Mouse (Mus musculus) stomach, postnatal 0 days (tissue): ENCODE data around the gene Zpbp2. TPM values are rescaled to one million over a fixed set of nuclear protein-coding genes. Genes with fewer than 3 reads are reported as not detected.
A peak's percentile ranks its signal among the peaks of the same experiment; 100 is the strongest.
"Not testable (repeated sequence)": the region's sequence is repeated elsewhere in the genome, so short reads cannot be mapped to it uniquely, and the experiment has no call there.

Experiments
- ATAC-seq: fragments of 200-750 bp; cut with Nextera tagmentation; 2 replicates; pipeline ENCODE4 v1.8.0; 2017; ENCODE audit not compliant: low FRiP score, low TSS enrichment
- DNase-seq: peaks from one replicate; pipeline ENCODE4 v3.0.0-alpha.2; 2016; ENCODE audit warnings: low spot score
- H3K27ac ChIP-seq: fragments of 300-500 bp; sonication (generic); replicated peaks from 2 replicates; pipeline ENCODE4 v1.5.1; 2014; ENCODE audit warnings: mild to moderate bottlenecking, control low read depth
- H3K27me3 ChIP-seq: fragments of 300-500 bp; sonication (generic); 2 replicates; pipeline ENCODE4 v1.6.1; 2014; ENCODE audit warnings: low read length; ENCODE audit not compliant: control insufficient read depth, insufficient read depth
- H3K36me3 ChIP-seq: fragments of 300-500 bp; sonication (generic); 2 replicates; pipeline ENCODE4 v1.6.1; 2014; ENCODE audit warnings: low read length, mixed read lengths; ENCODE audit not compliant: control insufficient read depth, insufficient read depth
- H3K4me1 ChIP-seq: fragments of 300-500 bp; sonication (generic); replicated peaks from 2 replicates; pipeline ENCODE4 v1.6.1; 2014; ENCODE audit warnings: antibody characterized with exemption; ENCODE audit not compliant: control insufficient read depth, insufficient read depth
- H3K4me2 ChIP-seq: fragments of 300-500 bp; sonication (generic); replicated peaks from 2 replicates; pipeline ENCODE4 v1.6.1; 2014; ENCODE audit warnings: low read depth, mild to moderate bottlenecking, control low read depth, moderate library complexity
- H3K4me3 ChIP-seq: fragments of 300-500 bp; sonication (generic); 2 replicates; pipeline ENCODE4 v1.5.1; 2014; ENCODE audit warnings: low read depth, low read length, control low read depth
- H3K9ac ChIP-seq: fragments of 300-500 bp; sonication (generic); 2 replicates; pipeline ENCODE4 v1.6.1; 2014; ENCODE audit warnings: mild to moderate bottlenecking, low read length, control low read depth, mixed read lengths
- H3K9me3 ChIP-seq: fragments of 300-500 bp; sonication (generic); 2 replicates; pipeline ENCODE4 v1.6.1; 2016; ENCODE audit warnings: low read length; ENCODE audit not compliant: control insufficient read depth
- CTCF ChIP-seq: IDR thresholded peaks from 2 replicates; pipeline ENCODE4 v1.5.1; 2016; ENCODE audit warnings: antibody characterized with exemption, low read depth, mild to moderate bottlenecking, moderate library complexity
- EP300 ChIP-seq: optimal IDR thresholded peaks from 2 replicates; pipeline ENCODE3; 2016; ENCODE audit warnings: antibody characterized with exemption
- WGBS: fragments of 180-500 bp; shearing (Covaris S2); extraction: QIAGEN DNeasy Blood & Tissue Kit; methylation state at CpG from one replicate; pipeline ENCODE4 v1.1.7; 2014; 5-methylcytosine and 5-hydroxymethylcytosine counted together
- polyA plus RNA-seq: library from polyadenylated mRNA; unstranded; fragments of >200 nt; fragmentation: Nextera tagmentation; extraction: Ambion mirVana; gene quantifications from 2 replicates; pipeline ENCODE4 v1.2.1, GENCODE M21; 2015

Zpbp2 gene
- polyA plus RNA-seq, 1 experiment from 2014 or later: 0.16 TPM

DNA sequence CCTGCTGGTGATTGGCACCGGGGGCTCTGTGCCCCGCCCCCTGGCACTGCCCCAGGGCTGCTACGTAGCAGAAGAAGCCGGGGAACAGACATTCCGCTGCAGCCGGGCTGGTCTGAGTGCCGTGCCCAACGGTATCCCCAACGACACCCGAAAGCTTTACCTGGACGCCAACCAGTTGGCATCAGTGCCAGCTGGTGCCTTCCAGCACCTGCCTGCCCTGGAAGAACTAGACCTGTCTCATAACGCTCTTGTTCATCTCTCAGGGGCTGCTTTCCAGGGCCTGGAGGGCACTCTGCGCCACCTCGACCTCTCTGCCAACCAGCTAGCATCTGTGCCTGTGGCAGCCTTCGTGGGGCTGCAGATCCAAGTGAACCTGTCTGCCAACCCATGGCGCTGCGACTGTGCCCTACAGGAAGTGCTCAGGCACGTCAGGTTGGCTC is 48.0 kb downstream of the Zpbp2 start:
- 50% methylated on average over 18 of the region's 18 CpGs for WGBS
- DNase-seq (peak; percentile 32), ATAC-seq (no peak)
- H3K4me1 ChIP-seq: peaks cover 6% of the 10 kb centered on the region; the same call in 1 of the 2 replicates
- TF ChIP-seq EP300 (no peak), CTCF (no peak)
- no peaks in the 10 kb centered on the region for H3K36me3 ChIP-seq
- no peaks in the 10 kb centered on the region; the same call in 1 of the 2 replicates for H3K27me3 ChIP-seq
- H3K27ac ChIP-seq: no peak overlapping the region
- peak overlapping the region; percentile 11; the same call in 1 of the 2 replicates for H3K4me2 ChIP-seq
- no peak overlapping the region for H3K9ac ChIP-seq
- H3K9me3 ChIP-seq: no peaks in the 10 kb centered on the region
- H3K4me3 ChIP-seq: no peak overlapping the region

GRCm38 (mm10) chr11:98599291-98599690 is 48.4 kb downstream of the Zpbp2 start:
- H3K9ac ChIP-seq: no peak overlapping the region
- H3K36me3 ChIP-seq: no peaks in the 10 kb centered on the region
- no peaks in the 10 kb centered on the region; the same call in 1 of the 2 replicates for H3K27me3 ChIP-seq
- H3K4me1 ChIP-seq: peaks cover 6% of the 10 kb centered on the region; the same call in 1 of the 2 replicates
- no peak overlapping the region for H3K27ac ChIP-seq
- TF ChIP-seq EP300: no peak
- no peak for TF ChIP-seq CTCF
- no peaks in the 10 kb centered on the region for H3K9me3 ChIP-seq
- 34% methylated on average over 18 of the region's 18 CpGs for WGBS
- ATAC-seq (peak; percentile 27), DNase-seq (no peak)
- no peak overlapping the region for H3K4me2 ChIP-seq
- H3K4me3 ChIP-seq: no peak overlapping the region

DNA sequence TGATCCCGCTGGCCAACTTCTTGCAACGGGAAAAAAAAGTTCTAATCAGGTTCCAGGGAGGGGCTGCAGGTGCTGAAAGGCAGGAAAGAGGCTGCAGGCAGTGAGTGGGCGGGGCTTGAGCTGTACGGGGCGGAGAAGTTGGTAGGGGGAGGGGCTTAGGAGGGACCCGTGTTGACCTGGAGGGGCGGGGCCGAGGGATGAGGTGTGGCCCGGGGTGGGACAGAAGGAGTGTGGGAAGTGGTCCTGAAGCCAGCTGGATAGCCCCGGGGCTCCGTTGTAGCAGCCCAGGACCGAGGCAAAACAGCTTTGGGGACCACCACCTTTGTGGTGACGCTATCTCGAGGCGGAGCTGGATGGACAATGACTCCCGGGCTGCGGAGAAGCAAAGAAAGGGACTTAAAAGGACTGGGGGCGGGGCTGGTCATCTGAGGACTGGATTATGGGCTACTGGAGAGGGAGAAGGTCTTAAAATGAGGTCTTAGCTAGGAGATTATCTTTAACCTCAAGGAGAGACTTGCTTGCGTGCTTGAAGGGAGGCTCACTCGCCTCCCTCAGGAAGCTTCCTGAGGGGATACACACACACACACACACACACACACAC is 51.3 kb downstream of the Zpbp2 start:
- Histone ChIP-seq H3K4me1 (peaks cover 6% of the 10 kb centered on the region; the same call in 1 of the 2 replicates), H3K4me2 (peak overlapping the region; percentile 45), H3K36me3 (no peaks in the 10 kb centered on the region), H3K27ac (no peak overlapping the region), H3K4me3 (peak overlapping the region; percentile 27), H3K9me3 (no peaks in the 10 kb centered on the region), H3K9ac (no peak overlapping the region), H3K27me3 (no peaks in the 10 kb centered on the region; the same call in 1 of the 2 replicates)
- ATAC-seq (peak; percentile 51; the same call in 1 of the 2 replicates), DNase-seq (peak; percentile 88)
- WGBS: 2% methylated on average over 20 of the region's 20 CpGs
- no peak for TF ChIP-seq EP300

GRCm38 (mm10) chr11:98603953-98604352 is 53.1 kb downstream of the Zpbp2 start:
- Histone ChIP-seq H3K4me2 (no peak overlapping the region), H3K36me3 (no peaks in the 10 kb centered on the region), H3K9me3 (no peaks in the 10 kb centered on the region), H3K4me3 (no peak overlapping the region), H3K4me1 (peaks cover 5% of the 10 kb centered on the region; the same call in 1 of the 2 replicates), H3K27ac (no peak overlapping the region), H3K9ac (no peak overlapping the region), H3K27me3 (no peaks in the 10 kb centered on the region; the same call in 1 of the 2 replicates)
- DNase-seq: no peak
- peak; percentile 45 for TF ChIP-seq CTCF
- TF ChIP-seq EP300: no peak
- no peak for ATAC-seq
- 94% methylated on average over 2 of the region's 2 CpGs for WGBS

GRCm38 (mm10) chr11:98604911-98605310 is 54.0 kb downstream of the Zpbp2 start:
- DNase-seq, H3K36me3 ChIP-seq, H3K27ac ChIP-seq, H3K4me3 ChIP-seq, H3K4me1 ChIP-seq, H3K9me3 ChIP-seq, ATAC-seq, H3K27me3 ChIP-seq, H3K9ac ChIP-seq, H3K4me2 ChIP-seq: not testable (repeated sequence)
- WGBS: 55% methylated on average over 6 of the region's 6 CpGs

DNA sequence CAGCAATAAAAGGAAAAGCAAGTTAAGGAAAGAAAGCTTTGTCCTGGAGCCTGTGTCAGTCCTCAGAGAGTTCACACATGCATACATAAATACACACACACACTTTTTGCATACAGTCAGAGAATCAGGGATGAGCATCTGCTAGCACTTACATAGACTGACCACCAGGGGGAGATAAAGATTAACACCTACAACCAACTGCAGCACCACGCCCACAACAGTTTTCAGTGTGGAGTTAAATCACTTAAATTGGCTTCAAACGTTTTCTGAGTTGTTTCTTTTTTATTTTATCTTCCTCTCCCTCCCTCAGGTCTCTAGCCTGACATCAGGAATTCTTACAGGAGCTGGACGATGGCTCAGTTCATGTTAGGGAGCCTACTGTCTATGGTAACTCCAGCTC is 55.9 kb downstream of the Zpbp2 start:
- no peaks in the 10 kb centered on the region for H3K36me3 ChIP-seq
- WGBS: 10% methylated on average over 3 of the region's 3 CpGs
- H3K27ac ChIP-seq: no peak overlapping the region
- no peak overlapping the region for H3K4me3 ChIP-seq
- no peak for DNase-seq
- H3K4me2 ChIP-seq: no peak overlapping the region
- no peaks in the 10 kb centered on the region for H3K9me3 ChIP-seq
- H3K9ac ChIP-seq: no peak overlapping the region
- TF ChIP-seq EP300 (no peak), CTCF (peak; percentile 88)
- H3K27me3 ChIP-seq: no peaks in the 10 kb centered on the region
- H3K4me1 ChIP-seq: 0 out of 2 replicates have a peak, but pooled peaks cover 3% of the 10 kb centered on the region
- ATAC-seq: no peak

Other genes starting within 250 kb of the Zpbp2 start
- gene Neurod2, start 221.4 kb upstream of the Zpbp2 start, polyA plus RNA-seq: 0.02 and 0.08 TPM in 2 replicates
- gene Ppp1r1b, start 202.7 kb upstream of the Zpbp2 start, polyA plus RNA-seq: 6.9 and 7.0 TPM in 2 replicates
- gene Stard3, start 192.7 kb upstream of the Zpbp2 start, polyA plus RNA-seq: 24.9 TPM in 2 replicates
- 0.13 and 0.38 TPM in 2 replicates for gene Tcap, start 167.3 kb upstream of the Zpbp2 start, polyA plus RNA-seq
- gene Pnmt, start 164.6 kb upstream of the Zpbp2 start, polyA plus RNA-seq: not detected in 2 replicates
- gene Pgap3, start 150.6 kb upstream of the Zpbp2 start, polyA plus RNA-seq: 11.0 and 13.4 TPM in 2 replicates
- 26.9 and 30.7 TPM in 2 replicates for gene Erbb2, start 138.6 kb upstream of the Zpbp2 start, polyA plus RNA-seq
- gene Mien1, start 112.1 kb upstream of the Zpbp2 start, polyA plus RNA-seq: 133 and 142 TPM in 2 replicates
- 23.0 and 23.8 TPM in 2 replicates for gene Grb7, start 104.7 kb upstream of the Zpbp2 start, polyA plus RNA-seq
- 0.15 and 0.19 TPM in 2 replicates for gene Ikzf3, start 5.1 kb upstream of the Zpbp2 start, polyA plus RNA-seq
- 31.1 TPM in 2 replicates for gene Ormdl3, start 36.3 kb downstream of the Zpbp2 start, polyA plus RNA-seq
- gene Lrrc3c, start 47.2 kb downstream of the Zpbp2 start, polyA plus RNA-seq: not detected in 2 replicates
- gene Gm12355, start 74.6 kb downstream of the Zpbp2 start, polyA plus RNA-seq: 0.81 and 0.82 TPM in 2 replicates
- gene Gsdma3, start 75.3 kb downstream of the Zpbp2 start, polyA plus RNA-seq: not detected in 2 replicates
- gene Gsdma2, start 95.7 kb downstream of the Zpbp2 start, polyA plus RNA-seq: 81.0 and 91.9 TPM in 2 replicates
- gene Gsdma, start 113.3 kb downstream of the Zpbp2 start, polyA plus RNA-seq: 79.6 and 83.7 TPM in 2 replicates
- 120 and 122 TPM in 2 replicates for gene Psmd3, start 131.5 kb downstream of the Zpbp2 start, polyA plus RNA-seq
- 0.08 and 0.11 TPM in 2 replicates for gene Csf3, start 150.2 kb downstream of the Zpbp2 start, polyA plus RNA-seq
- gene Med24, start 178.3 kb downstream of the Zpbp2 start, polyA plus RNA-seq: 16.5 and 18.7 TPM in 2 replicates
- 24.0 and 24.5 TPM in 2 replicates for gene Thra, start 189.5 kb downstream of the Zpbp2 start, polyA plus RNA-seq
- 7.5 and 7.9 TPM in 2 replicates for gene Nr1d1, start 224.2 kb downstream of the Zpbp2 start, polyA plus RNA-seq
- gene Msl1, start 244.4 kb downstream of the Zpbp2 start, polyA plus RNA-seq: 11.3 and 13.8 TPM in 2 replicates